Mouse (Mus musculus) R1 (cell line): ENCODE data around the gene Emb.
A peak's percentile ranks its signal among the peaks of the same experiment; 100 is the strongest.

Experiments used
- DNase-seq: peaks from one replicate; pipeline ENCODE4 v3.0.0-alpha.2; 2018; ENCODE audit warnings: low read depth, low spot score

Emb gene

GRCm38 (mm10) chr13:117220501-117221321 lies 12.4 kb downstream of the Emb start, which contains the start of gene Gm17509:
Gene Gm17509, minus strand, starts transcription at chr13:117221075.
- peak; percentile 85 for DNase-seq

GRCm38 (mm10) chr13:117223125-117223524 lies 14.8 kb downstream of the Emb start:
- DNase-seq, result peak; percentile 30

GRCm38 (mm10) chr13:117224901-117225300 lies 16.6 kb downstream of the Emb start:
- DNase-seq, result peak; percentile 18

- DNase-seq, result peak; percentile 52
Measured at GRCm38 (mm10) chr13:117225561-117225960, 17.2 kb downstream of the Emb start.

- no peak for DNase-seq
Measured at GRCm38 (mm10) chr13:117230371-117231110, 22.2 kb downstream of the Emb start.

GRCm38 (mm10) chr13:117233808-117234207 lies 25.5 kb downstream of the Emb start:
- DNase-seq, result no peak

- DNase-seq, result no peak
Measured at GRCm38 (mm10) chr13:117234486-117234885, 26.1 kb downstream of the Emb start.

- DNase-seq, result peak; percentile 35
Measured at GRCm38 (mm10) chr13:117235530-117236212, 27.3 kb downstream of the Emb start.

GRCm38 (mm10) chr13:117237111-117237510 lies 28.8 kb downstream of the Emb start:
- peak; percentile 22 for DNase-seq

GRCm38 (mm10) chr13:117242063-117242462 lies 33.7 kb downstream of the Emb start:
- DNase-seq, result no peak

GRCm38 (mm10) chr13:117242621-117243020 lies 34.3 kb downstream of the Emb start:
- DNase-seq, result no peak

- DNase-seq, result no peak
Measured at GRCm38 (mm10) chr13:117260704-117261103, 52.4 kb downstream of the Emb start.

GRCm38 (mm10) chr13:117266156-117266555 lies 57.8 kb downstream of the Emb start:
- DNase-seq, result no peak

- no peak for DNase-seq
Measured at GRCm38 (mm10) chr13:117267963-117268362, 59.6 kb downstream of the Emb start.

- no peak for DNase-seq
Measured at GRCm38 (mm10) chr13:117284036-117284435, 75.7 kb downstream of the Emb start.

- peak; percentile 47 for DNase-seq
Measured at GRCm38 (mm10) chr13:117286939-117287338, 78.6 kb downstream of the Emb start.

GRCm38 (mm10) chr13:117287400-117287799 lies 79.1 kb downstream of the Emb start:
- peak; percentile 46 for DNase-seq

GRCm38 (mm10) chr13:117289494-117290270 lies 81.3 kb downstream of the Emb start:
- DNase-seq, result peak; percentile 86

GRCm38 (mm10) chr13:117311446-117312225 lies 103.3 kb downstream of the Emb start:
- DNase-seq, result peak; percentile 66
